Mouse (Mus musculus): ENCODE data around the gene Heatr1. TPM values are rescaled to one million over a fixed set of nuclear protein-coding genes. Genes with fewer than 3 reads are reported as not detected.
"Not testable (repeated sequence)": the region's sequence is repeated elsewhere in the genome, so short reads cannot be mapped to it uniquely, and the experiment has no call there.

The Heatr1 gene
- total RNA-seq, 2 experiments from 2014 or later = 69.9 to 129 TPM

- no peak for ATAC-seq (replicated peaks; ENCODE audit: low FRiP score, low TSS enrichment, poor library complexity, severe bottlenecking)
These were observed 47.3 kb downstream of the Heatr1 start for GRCm38 (mm10) chr13:12442008-12442587.

DNA sequence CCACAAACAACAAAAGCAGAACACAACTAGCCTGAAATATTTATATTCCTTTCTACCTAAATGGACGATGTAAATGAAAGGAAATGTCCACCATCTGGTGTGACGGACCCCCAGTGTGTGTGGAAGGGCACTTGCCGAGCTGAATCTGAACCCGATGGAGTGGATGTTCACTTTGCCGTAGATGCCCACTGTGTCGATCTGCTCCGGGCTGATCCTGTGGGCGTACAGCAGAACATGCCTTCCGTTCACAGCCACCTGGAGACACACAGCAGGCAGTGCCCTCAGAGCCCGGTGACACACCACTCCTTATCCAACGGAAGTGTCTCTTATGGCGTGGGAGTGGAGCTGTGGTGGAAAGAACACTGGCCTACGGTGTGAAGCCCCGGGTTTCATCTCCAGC is 58.3 kb downstream of the Heatr1 start:
- no peak for ATAC-seq (replicated peaks; ENCODE audit: low FRiP score, low TSS enrichment, poor library complexity, severe bottlenecking)

GRCm38 (mm10) chr13:12454686-12455390 is 60.0 kb downstream of the Heatr1 start:
- ATAC-seq (replicated peaks; ENCODE audit: low FRiP score, low TSS enrichment, poor library complexity, severe bottlenecking) = no peak

- no peak for ATAC-seq (replicated peaks; ENCODE audit: low FRiP score, low TSS enrichment, poor library complexity, severe bottlenecking)
These were observed 61.9 kb downstream of the Heatr1 start for GRCm38 (mm10) chr13:12456711-12457110.

GRCm38 (mm10) chr13:12460443-12460842 is 65.6 kb downstream of the Heatr1 start:
- ATAC-seq (replicated peaks; ENCODE audit: low FRiP score, low TSS enrichment, poor library complexity, severe bottlenecking) = peak; percentile 53

DNA sequence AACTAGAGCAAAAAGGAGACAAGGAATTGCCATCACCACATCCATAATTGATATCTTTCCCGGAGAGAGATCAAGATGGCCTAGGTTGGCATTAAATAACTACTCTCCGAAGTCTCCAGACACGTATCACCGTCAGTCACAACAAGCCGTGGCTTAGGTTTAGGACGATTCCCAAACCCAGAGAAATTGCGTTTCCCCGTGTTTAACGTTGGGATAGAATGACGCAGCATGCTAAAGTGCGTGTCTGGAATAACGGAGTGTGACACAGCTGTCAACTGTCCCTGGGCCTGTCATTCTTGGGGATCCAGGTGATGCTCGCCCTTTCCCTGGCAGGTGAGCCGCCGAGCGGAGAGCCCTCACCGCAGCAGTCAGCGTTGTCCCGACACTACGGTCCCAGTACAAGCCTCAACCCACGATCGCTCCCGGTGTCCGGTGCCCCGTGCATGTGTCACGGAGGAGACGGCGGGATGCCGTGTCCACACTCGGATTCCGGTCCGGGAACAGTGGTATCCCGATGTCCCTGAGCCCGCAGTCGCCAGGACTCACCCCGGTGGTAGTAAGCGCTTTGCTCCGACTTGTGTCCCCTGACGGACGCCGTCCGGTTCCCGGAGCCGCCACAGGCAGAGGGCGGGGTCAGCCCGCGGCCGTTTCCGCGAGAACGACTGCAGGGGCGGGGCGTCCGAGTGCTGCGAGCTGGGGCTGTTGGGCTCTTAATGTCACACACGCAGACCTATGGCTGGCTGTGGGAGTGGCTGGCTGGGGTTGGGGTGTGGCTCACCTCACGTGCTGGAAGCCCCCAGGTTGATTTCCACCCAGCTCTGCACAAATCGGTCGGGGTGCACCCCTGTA is 66.3 kb downstream of the Heatr1 start:
- ATAC-seq (replicated peaks; ENCODE audit: low FRiP score, low TSS enrichment, poor library complexity, severe bottlenecking) = peak; percentile 97

DNA sequence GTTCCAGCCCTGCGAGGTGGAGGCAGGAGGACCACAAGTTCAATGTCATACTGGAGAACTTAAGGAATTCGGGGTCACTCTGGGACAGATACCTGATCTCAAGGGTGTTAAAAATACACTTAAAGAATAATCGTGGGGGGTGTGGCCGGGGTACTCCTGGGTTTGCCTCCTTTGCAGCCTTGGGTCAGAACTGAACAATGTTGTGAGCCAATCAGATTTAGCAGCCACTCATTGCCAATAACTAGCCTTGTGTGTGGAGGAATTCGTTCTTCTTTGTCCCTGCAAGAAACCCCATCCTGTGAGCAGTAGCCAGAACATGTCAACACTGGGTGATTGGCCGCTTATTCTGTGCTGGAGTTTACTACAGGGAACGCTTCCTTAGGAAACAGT is 66.9 kb downstream of the Heatr1 start:
- ATAC-seq (replicated peaks; ENCODE audit: low FRiP score, low TSS enrichment, poor library complexity, severe bottlenecking) = no peak; the same call in 1 of the 2 replicates

DNA sequence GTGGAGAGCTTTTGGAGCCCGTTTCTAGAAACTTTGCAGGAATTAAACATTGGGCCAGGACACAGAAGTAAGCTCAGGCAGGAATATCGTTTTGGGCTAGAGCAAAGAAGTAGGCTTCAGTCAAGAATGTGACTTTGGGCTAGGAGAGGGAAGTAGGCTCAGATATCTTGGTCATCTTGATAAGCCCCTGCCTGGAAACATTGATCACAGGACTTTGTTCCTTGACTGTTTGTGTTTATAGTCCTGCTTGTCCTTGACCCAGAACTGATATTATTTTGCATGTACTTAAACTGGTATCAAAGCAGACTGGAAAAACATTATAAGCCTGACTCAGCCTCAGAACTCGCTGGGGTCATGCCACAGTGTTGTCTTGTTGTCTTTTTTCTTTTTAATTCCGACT is 67.8 kb downstream of the Heatr1 start:
- ATAC-seq (replicated peaks; ENCODE audit: low FRiP score, low TSS enrichment, poor library complexity, severe bottlenecking) = no peak

- not testable (repeated sequence) for ATAC-seq (replicated peaks; ENCODE audit: low FRiP score, low TSS enrichment, poor library complexity, severe bottlenecking)
These were observed 69.3 kb downstream of the Heatr1 start for GRCm38 (mm10) chr13:12464159-12464558.

DNA sequence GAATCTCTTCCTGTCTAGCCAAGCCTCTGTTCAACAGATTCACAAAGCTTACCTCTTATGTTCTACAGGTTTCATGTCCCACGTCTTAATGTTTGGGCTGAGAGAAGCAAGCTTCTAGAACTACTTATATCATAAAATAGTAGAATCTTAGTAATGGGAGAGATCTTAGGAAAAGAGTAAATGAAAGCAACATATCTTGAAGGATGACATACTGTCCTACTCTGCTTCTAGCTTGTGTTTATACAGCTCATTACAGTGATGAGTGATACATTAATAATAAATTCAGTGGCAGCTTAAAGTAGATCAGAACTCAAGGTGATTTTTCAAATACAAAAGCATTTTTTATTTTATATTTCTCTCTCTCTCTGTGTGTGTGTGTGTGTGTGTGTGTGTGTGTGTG is 70.0 kb downstream of the Heatr1 start, which contains the start of gene Lgals8:
Gene Lgals8, minus strand, starts transcription at position 101 of the 400 bp plus-strand sequence.
- no peak for ATAC-seq (replicated peaks; ENCODE audit: low FRiP score, low TSS enrichment, poor library complexity, severe bottlenecking)

DNA sequence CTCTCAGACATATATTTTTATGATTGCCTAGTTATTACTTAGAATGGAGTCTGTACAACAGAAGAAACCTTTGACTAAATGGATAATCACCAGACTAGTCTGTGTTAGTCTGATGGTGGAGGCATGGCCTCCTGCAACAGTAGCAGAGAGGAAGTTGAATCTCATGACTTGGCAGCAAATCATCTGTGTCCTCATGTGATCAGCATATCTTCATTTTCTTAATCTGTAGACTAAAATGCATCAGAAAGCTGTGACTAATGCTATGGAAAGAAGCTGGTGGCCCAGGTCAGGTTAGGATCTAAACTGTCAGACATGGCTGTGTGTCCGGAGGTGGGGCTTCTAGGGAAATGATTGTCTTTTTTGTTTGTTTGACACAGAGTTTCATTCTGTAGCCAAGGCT is 73.7 kb downstream of the Heatr1 start:
- peak; percentile 82 for ATAC-seq (replicated peaks; ENCODE audit: low FRiP score, low TSS enrichment, poor library complexity, severe bottlenecking)

GRCm38 (mm10) chr13:12473724-12474378 is 79.0 kb downstream of the Heatr1 start:
- ATAC-seq (replicated peaks; ENCODE audit: low FRiP score, low TSS enrichment, poor library complexity, severe bottlenecking) = peak; percentile 75

DNA sequence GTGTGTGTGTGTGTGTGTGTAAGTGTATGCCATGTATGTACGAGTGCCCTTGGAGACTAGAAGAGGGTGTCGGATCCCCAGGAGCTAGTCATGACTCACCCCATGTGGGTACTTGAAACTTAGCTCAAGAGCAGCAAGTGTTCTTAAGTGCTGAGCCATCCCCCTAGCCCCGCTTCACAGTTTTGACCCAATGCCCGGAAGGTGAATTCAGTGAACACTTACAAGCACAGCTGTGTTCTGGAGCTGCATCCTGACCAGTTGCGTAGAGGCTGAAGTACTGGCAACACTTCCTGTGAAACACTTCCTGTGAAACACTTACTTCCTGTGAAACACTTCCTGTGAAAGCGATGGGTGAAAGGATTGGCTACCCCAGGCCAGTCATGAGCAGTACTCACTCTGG is 80.4 kb downstream of the Heatr1 start:
- no peak for ATAC-seq (replicated peaks; ENCODE audit: low FRiP score, low TSS enrichment, poor library complexity, severe bottlenecking)

DNA sequence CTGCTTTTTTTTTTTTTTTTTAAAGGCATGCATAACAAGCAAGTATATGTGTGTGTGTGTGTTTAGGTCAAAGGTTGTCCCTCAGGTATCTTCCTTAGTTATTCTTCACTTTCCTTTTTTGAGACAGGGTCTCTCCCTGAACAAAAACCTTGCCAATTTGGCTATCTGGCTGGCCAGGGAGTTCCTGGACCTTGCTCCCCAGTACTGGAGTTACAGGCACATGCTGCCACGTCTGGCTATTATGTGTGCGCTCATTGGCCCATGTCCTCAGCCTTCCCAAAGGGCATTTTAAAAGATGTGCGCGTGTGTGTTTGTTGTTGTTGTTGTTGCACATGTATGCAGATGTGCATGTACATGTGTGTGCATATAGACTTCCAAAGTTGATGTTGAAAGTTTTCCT is 82.1 kb downstream of the Heatr1 start:
- ATAC-seq (replicated peaks; ENCODE audit: low FRiP score, low TSS enrichment, poor library complexity, severe bottlenecking) = no peak

GRCm38 (mm10) chr13:12478301-12478700 is 83.5 kb downstream of the Heatr1 start:
- no peak for ATAC-seq (replicated peaks; ENCODE audit: low FRiP score, low TSS enrichment, poor library complexity, severe bottlenecking)

DNA sequence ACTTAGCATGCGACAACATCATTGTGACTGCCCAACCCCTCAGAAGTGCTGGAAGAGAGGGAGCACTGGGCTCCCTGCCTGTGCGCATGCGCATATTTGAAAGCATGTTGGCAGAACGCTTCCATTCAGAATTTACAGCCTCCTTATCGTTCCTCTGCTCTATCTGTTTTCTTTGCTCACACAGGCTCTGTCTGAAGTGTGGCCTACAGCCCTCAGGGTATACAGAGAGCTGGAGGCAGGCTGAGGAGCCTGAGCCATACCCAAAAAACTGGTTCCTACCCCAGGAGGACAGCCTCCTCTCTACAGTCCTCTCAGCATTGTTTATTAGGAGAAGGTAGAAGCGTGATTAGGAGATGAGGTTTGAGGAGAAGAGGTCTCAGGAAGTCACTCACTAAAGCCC is 85.0 kb downstream of the Heatr1 start:
- ATAC-seq (replicated peaks; ENCODE audit: low FRiP score, low TSS enrichment, poor library complexity, severe bottlenecking) = no peak

GRCm38 (mm10) chr13:12485197-12485596 is 90.4 kb downstream of the Heatr1 start:
- no peak for ATAC-seq (replicated peaks; ENCODE audit: low FRiP score, low TSS enrichment, poor library complexity, severe bottlenecking)

GRCm38 (mm10) chr13:12485640-12486039 is 90.8 kb downstream of the Heatr1 start:
- ATAC-seq (replicated peaks; ENCODE audit: low FRiP score, low TSS enrichment, poor library complexity, severe bottlenecking) = no peak

Data from megakaryocyte-erythroid progenitor cell, adult 5-6 weeks (primary cell).